Mouse (Mus musculus) lung, postnatal 0 days (tissue): ENCODE measurements around the gene Wfdc3. TPM values are rescaled to one million over a fixed set of nuclear protein-coding genes. Genes with fewer than 3 reads are reported as not detected.

Source experiments
- ATAC-seq: fragments of 200-750 bp; cut with Nextera tagmentation; 2 replicates; pipeline ENCODE4 v1.8.0; 2017; ENCODE audit warnings: moderate library complexity
- DNase-seq: peaks from one replicate; pipeline ENCODE4 v3.0.0-alpha.2; 2016; ENCODE audit warnings: low spot score
- H3K27ac ChIP-seq: fragments of 300-500 bp; sonication (generic); 2 replicates; pipeline ENCODE4 v1.5.1; 2014; ENCODE audit warnings: antibody characterized with exemption, mild to moderate bottlenecking, low read length, mixed read lengths
- H3K27me3 ChIP-seq: fragments of 300-500 bp; sonication (generic); replicated peaks from 2 replicates; pipeline ENCODE4 v1.6.1; 2014; ENCODE audit warnings: low read length, mixed read lengths; ENCODE audit not compliant: insufficient read depth
- H3K36me3 ChIP-seq: fragments of 300-500 bp; sonication (generic); 2 replicates; pipeline ENCODE4 v1.6.1; 2014; ENCODE audit warnings: low read length, mixed read lengths; ENCODE audit not compliant: insufficient read depth
- H3K4me1 ChIP-seq: fragments of 300-500 bp; sonication (generic); 2 replicates; pipeline ENCODE4 v1.6.1; 2014; ENCODE audit warnings: antibody characterized with exemption, low read depth, low read length, mixed read lengths; ENCODE audit not compliant: insufficient read depth
- H3K4me2 ChIP-seq: fragments of 300-500 bp; sonication (generic); replicated peaks from 2 replicates; pipeline ENCODE4 v1.6.1; 2014; ENCODE audit warnings: low read depth, mild to moderate bottlenecking, low read length, moderate library complexity, mixed read lengths
- H3K4me3 ChIP-seq: fragments of 300-500 bp; sonication (generic); 2 replicates; pipeline ENCODE4 v1.5.1; 2014; ENCODE audit warnings: low read depth, low read length
- H3K9ac ChIP-seq: fragments of 300-500 bp; sonication (generic); replicated peaks from 2 replicates; pipeline ENCODE4 v1.6.1; 2014; ENCODE audit warnings: low read depth, mild to moderate bottlenecking
- H3K9me3 ChIP-seq: fragments of 300-500 bp; sonication (generic); 2 replicates; pipeline ENCODE4 v1.6.1; 2016; ENCODE audit warnings: low read length, mixed read lengths
- CTCF ChIP-seq: IDR thresholded peaks from 2 replicates; pipeline ENCODE4 v1.5.1; 2016; ENCODE audit warnings: antibody characterized with exemption, mild to moderate bottlenecking
- EP300 ChIP-seq: IDR thresholded peaks from 2 replicates; pipeline ENCODE4 v1.6.1; 2016; ENCODE audit warnings: antibody characterized with exemption, mild to moderate bottlenecking, control low read depth
- WGBS: fragments of 180-500 bp; shearing (Covaris S2); extraction: QIAGEN DNeasy Blood & Tissue Kit; methylation state at CpG from one replicate; pipeline ENCODE4 v1.1.7; 2014; 5-methylcytosine and 5-hydroxymethylcytosine counted together
- polyA plus RNA-seq: library from polyadenylated mRNA; unstranded; fragments of >200 nt; fragmentation: Nextera tagmentation; extraction: Ambion mirVana; gene quantifications from 2 replicates; pipeline ENCODE4 v1.2.1, GENCODE M21; 2015

Gene Wfdc3
- polyA plus RNA-seq, 1 experiment from 2014 or later = 6.4 TPM

- DNase-seq (no peak), ATAC-seq (no peak)
- Histone ChIP-seq H3K4me2 (peak overlapping the region; percentile 89), H3K4me3 (peak overlapping the region; percentile 71), H3K27ac (peak overlapping the region; percentile 96), H3K9me3 (no peaks in the 10 kb centered on the region), H3K4me1 (0 out of 2 replicates have a peak, but pooled peaks cover 8% of the 10 kb centered on the region), H3K36me3 (no peaks in the 10 kb centered on the region), H3K27me3 (no peaks in the 10 kb centered on the region), H3K9ac (peak overlapping the region; percentile 70; the same call in 1 of the 2 replicates)
- TF ChIP-seq EP300 (no peak), CTCF (no peak)
- WGBS = 3% methylated on average over 7 of the region's 7 CpGs
Observed at GRCm38 (mm10) chr2:164784869-164785420, 39.2 kb upstream of the Wfdc3 start.

DNA sequence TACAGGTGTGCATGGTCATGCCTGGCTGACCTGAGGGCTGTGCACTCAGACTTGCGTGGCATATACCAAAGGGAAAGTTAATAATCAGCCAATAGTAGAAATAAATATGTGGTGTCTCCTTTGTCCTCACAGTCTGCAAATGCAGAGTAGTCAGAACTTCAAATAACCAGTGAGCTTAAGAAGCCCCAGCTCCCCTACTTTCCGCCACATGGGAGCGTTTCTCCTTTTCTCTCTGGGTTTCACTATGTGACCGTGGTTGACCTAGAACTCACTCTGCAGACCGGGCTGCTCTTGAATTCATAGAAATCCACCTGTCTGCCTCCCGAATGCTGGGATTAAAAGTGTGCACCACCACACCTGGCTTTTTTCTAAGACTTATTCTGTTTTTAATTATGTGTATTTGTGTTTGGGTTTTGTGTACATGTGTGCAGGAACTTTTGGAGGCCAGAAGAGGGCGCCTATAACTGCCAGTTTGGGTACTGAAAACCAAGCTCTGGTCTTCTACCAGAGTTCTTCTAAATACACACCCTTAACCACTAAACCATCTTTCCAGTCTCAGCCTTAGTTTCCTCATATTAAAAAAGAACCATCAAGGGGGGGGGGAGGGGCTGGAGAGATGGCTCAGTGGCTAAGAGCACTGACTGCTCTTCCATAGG lies 38.3 kb upstream of the Wfdc3 start:
- no peaks in the 10 kb centered on the region for H3K9me3 ChIP-seq
- ATAC-seq = no peak
- H3K9ac ChIP-seq = no peak overlapping the region
- no peak overlapping the region for H3K27ac ChIP-seq
- H3K4me1 ChIP-seq = 0 out of 2 replicates have a peak, but pooled peaks cover 8% of the 10 kb centered on the region
- TF ChIP-seq CTCF (peak; percentile 59), EP300 (no peak)
- WGBS = 76% methylated on average over 7 of the region's 7 CpGs
- peak; percentile 44 for DNase-seq
- H3K4me3 ChIP-seq = no peak overlapping the region
- no peak overlapping the region for H3K4me2 ChIP-seq
- no peaks in the 10 kb centered on the region for H3K36me3 ChIP-seq
- no peaks in the 10 kb centered on the region for H3K27me3 ChIP-seq

DNA sequence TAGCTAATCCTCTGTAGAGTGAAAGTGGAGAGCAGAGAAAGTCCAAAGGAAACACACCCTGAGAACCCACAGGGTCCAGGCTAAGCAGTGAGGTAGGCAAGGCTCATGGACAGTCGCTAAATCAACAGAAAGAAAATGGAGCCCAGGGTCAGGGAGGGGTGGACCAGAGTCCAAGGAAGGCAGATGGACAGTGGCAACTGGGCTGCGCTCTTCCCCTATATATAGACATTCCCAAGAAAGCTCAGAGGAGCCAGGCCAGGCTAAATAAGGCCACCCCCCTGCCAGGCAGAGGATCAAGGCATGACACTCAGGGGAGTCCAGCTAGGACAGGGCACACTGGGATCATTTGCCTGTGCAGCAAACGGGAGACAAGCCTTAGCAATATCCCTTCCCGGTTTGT lies 36.1 kb upstream of the Wfdc3 start:
- H3K27me3 ChIP-seq = no peaks in the 10 kb centered on the region
- 0 out of 2 replicates have a peak, but pooled peaks cover 6% of the 10 kb centered on the region for H3K4me1 ChIP-seq
- H3K9ac ChIP-seq = no peak overlapping the region
- H3K4me2 ChIP-seq = no peak overlapping the region
- ATAC-seq (no peak), DNase-seq (no peak)
- no peak overlapping the region for H3K4me3 ChIP-seq
- no peak for TF ChIP-seq EP300
- no peaks in the 10 kb centered on the region for H3K36me3 ChIP-seq
- H3K27ac ChIP-seq = no peak overlapping the region
- WGBS = 63% methylated on average over 4 of the region's 4 CpGs
- H3K9me3 ChIP-seq = no peaks in the 10 kb centered on the region

GRCm38 (mm10) chr2:164779481-164780086 lies 33.9 kb upstream of the Wfdc3 start, which contains the start of gene Tnnc2:
Tnnc2 (minus strand) TSS chr2:164779967.
- no peak within 1 kb of the TSS for H3K4me2 ChIP-seq
- no peaks in the 10 kb centered on the region for H3K27me3 ChIP-seq
- no peaks in the 10 kb centered on the region for H3K36me3 ChIP-seq
- 65% methylated on average over 8 of the region's 8 CpGs for WGBS
- H3K9me3 ChIP-seq = no peaks in the 10 kb centered on the region
- no peak within 1 kb of the TSS for H3K27ac ChIP-seq
- no peak within 1 kb of the TSS for H3K9ac ChIP-seq
- H3K4me1 ChIP-seq = no peaks in the 10 kb centered on the region
- no peak for DNase-seq
- no peak for ATAC-seq
- H3K4me3 ChIP-seq = no peak within 1 kb of the TSS
- TF ChIP-seq EP300 (no peak), CTCF (no peak)

GRCm38 (mm10) chr2:164778809-164779208 lies 33.1 kb upstream of the Wfdc3 start:
- H3K36me3 ChIP-seq = no peaks in the 10 kb centered on the region
- no peak overlapping the region for H3K27ac ChIP-seq
- no peak overlapping the region for H3K4me3 ChIP-seq
- DNase-seq (no peak), ATAC-seq (no peak)
- 59% methylated on average over 7 of the region's 7 CpGs for WGBS
- no peak for TF ChIP-seq EP300
- TF ChIP-seq CTCF = no peak
- H3K27me3 ChIP-seq = no peaks in the 10 kb centered on the region
- H3K4me2 ChIP-seq = no peak overlapping the region
- H3K9me3 ChIP-seq = no peaks in the 10 kb centered on the region
- H3K4me1 ChIP-seq = no peaks in the 10 kb centered on the region
- no peak overlapping the region for H3K9ac ChIP-seq

DNA sequence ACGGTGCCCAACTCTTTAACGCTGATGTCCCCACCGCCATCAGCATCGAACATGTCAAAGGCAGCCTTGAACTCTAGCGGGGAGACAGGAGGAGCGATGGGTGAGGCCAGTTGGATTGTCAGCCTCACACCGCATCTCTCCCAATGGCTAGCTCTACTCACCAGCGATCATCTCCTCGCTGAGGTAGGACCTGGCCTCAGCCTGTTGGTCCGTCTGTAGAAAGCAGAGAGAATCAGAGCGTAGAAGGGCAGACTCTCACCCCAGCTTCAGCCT lies 32.2 kb upstream of the Wfdc3 start:
- Histone ChIP-seq H3K27me3 (no peaks in the 10 kb centered on the region), H3K36me3 (no peaks in the 10 kb centered on the region), H3K4me3 (no peak overlapping the region), H3K4me2 (no peak overlapping the region), H3K27ac (no peak overlapping the region), H3K4me1 (no peaks in the 10 kb centered on the region), H3K9me3 (no peaks in the 10 kb centered on the region), H3K9ac (no peak overlapping the region)
- WGBS = 87% methylated on average over 11 of the region's 11 CpGs
- no peak for TF ChIP-seq EP300
- TF ChIP-seq CTCF = no peak
- ATAC-seq = no peak
- no peak for DNase-seq
